Mouse (Mus musculus) olfactory bulb, adult 2 months (tissue): ENCODE measurements around the gene Slc25a28.

Source experiments
- CTCF ChIP-seq: fragments of 200-500 bp; IDR thresholded peaks from 2 replicates; pipeline ENCODE4 v1.5.1; 2012; ENCODE audit warnings: low read depth, mild to moderate bottlenecking, low read length, moderate library complexity; ENCODE audit not compliant: insufficient read depth
- POLR2A ChIP-seq: fragments of 200-500 bp; IDR thresholded peaks from 2 replicates; pipeline ENCODE4 v1.6.1; 2012; ENCODE audit warnings: mild to moderate bottlenecking, low read depth, low read length, moderate library complexity; ENCODE audit not compliant: insufficient read depth

GRCm38 (mm10) chr19:43615074-43615445 is 59.6 kb downstream of the Slc25a28 start:
- no peak for TF ChIP-seq CTCF
- TF ChIP-seq POLR2A, result no peak
